In the genomic region with DNA sequence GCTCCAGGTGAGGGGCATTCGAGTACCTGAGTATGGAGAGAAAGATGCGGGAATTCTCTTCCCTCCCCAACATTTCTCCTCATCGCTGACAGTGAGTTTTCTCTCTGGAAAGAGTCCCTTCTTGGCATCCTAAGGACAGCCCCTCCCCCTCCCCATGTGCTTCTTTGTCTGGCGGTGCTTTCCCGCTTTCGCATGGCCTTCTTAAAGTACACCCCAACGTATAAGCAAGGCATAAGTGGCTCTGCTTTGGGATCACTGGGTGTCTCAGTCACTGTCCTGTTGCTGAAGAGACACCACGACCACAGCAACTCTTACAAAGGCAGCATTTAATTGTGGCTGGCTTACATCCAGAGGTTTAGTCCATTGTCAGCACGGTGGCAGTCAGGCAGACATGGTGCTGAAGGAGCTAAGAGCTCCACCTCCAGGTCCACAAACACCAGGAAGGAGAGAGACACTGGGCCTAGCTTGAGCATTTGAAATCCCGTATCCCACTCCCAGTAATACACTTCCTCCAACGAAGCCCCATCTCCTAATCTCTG, we compare ENCODE assay signal across 11 mouse cellular contexts. TPM values are rescaled to one million over a fixed set of nuclear protein-coding genes. Genes with fewer than 3 reads are reported as not detected.
DNase-seq lines count a peak whose midpoint lies in the region; ATAC-seq lines count a peak whose summit lies in the region.
"Had no signal": no experiment of that assay in that cellular context is flagged by ENCODE, and none has a peak within 500 bp of the region (broad histone marks: within the 10 kb centered on the region; RNA-seq: fewer than 3 reads in every experiment).

No protein-coding gene starts in this region.

- H3K27me3 ChIP-seq in hindbrain, embryonic 13.5 days: no peaks in the 10 kb centered on the region
- no peaks in the 10 kb centered on the region for H3K27me3 ChIP-seq in hindbrain, embryonic 11.5 days (ENCODE audit: control insufficient read depth, insufficient read depth, low read length)
- H3K27me3 ChIP-seq in neural tube, embryonic 13.5 days: no peaks in the 10 kb centered on the region
- H3K27me3 ChIP-seq in forebrain, embryonic 12.5 days: no peaks in the 10 kb centered on the region
- no peaks in the 10 kb centered on the region for H3K27me3 ChIP-seq in neural tube, embryonic 14.5 days (ENCODE audit: control insufficient read depth, insufficient read depth, low read length)
- H3K27me3 ChIP-seq: liver, embryonic 12.5 days had no signal

- H3K4me1 ChIP-seq in hindbrain, embryonic 13.5 days (replicated peaks): peaks cover 38% of the 10 kb centered on the region
- no peaks in the 10 kb centered on the region for H3K4me1 ChIP-seq in hindbrain, embryonic 11.5 days (replicated peaks; ENCODE audit: control insufficient read depth, insufficient read depth, low read length)
- H3K4me1 ChIP-seq in neural tube, embryonic 13.5 days (replicated peaks): peaks cover 40% of the 10 kb centered on the region
- peaks cover 46% of the 10 kb centered on the region for H3K4me1 ChIP-seq in forebrain, embryonic 12.5 days
- H3K4me1 ChIP-seq in neural tube, embryonic 14.5 days (ENCODE audit: control insufficient read depth, insufficient read depth, low read length): peaks cover 23% of the 10 kb centered on the region

- WGBS in hindbrain, embryonic 13.5 days: 68% methylated on average over 11 of the region's 11 CpGs
- WGBS in hindbrain, embryonic 11.5 days: 80% methylated on average over 11 of the region's 11 CpGs
- 65% methylated on average over 11 of the region's 11 CpGs for WGBS in neural tube, embryonic 13.5 days
- 72% methylated on average over 11 of the region's 11 CpGs for WGBS in forebrain, embryonic 12.5 days
- 60% methylated on average over 11 of the region's 11 CpGs for WGBS in neural tube, embryonic 14.5 days

- peak overlapping the region; percentile 53 for H3K27ac ChIP-seq in hindbrain, embryonic 13.5 days
- H3K27ac ChIP-seq in hindbrain, embryonic 11.5 days (ENCODE audit: low read depth, low read length): no peak overlapping the region
- peak overlapping the region; percentile 42 for H3K27ac ChIP-seq in neural tube, embryonic 13.5 days (replicated peaks)
- 0 out of 2 replicates have a peak overlapping the region, but pooled peaks have one; percentile 31 for H3K27ac ChIP-seq in forebrain, embryonic 12.5 days
- peak overlapping the region; percentile 8; the same call in 1 of the 2 replicates for H3K27ac ChIP-seq in neural tube, embryonic 14.5 days (ENCODE audit: low read depth, low read length)
- H3K27ac ChIP-seq: liver, embryonic 12.5 days had no signal

- ATAC-seq in hindbrain, embryonic 13.5 days (ENCODE audit: low FRiP score): no peak
- ATAC-seq in hindbrain, embryonic 11.5 days (ENCODE audit: low FRiP score): no peak
- ATAC-seq in neural tube, embryonic 13.5 days (ENCODE audit: low read depth): no peak
- ATAC-seq in forebrain, embryonic 12.5 days (ENCODE audit: low FRiP score): no peak
- 0 out of 2 replicates have a peak, but pooled peaks have one; percentile 23 for ATAC-seq in neural tube, embryonic 14.5 days (ENCODE audit: low read depth)
- ATAC-seq: liver, embryonic 12.5 days had no signal

- no peak overlapping the region for H3K4me2 ChIP-seq in hindbrain, embryonic 13.5 days
- H3K4me2 ChIP-seq in hindbrain, embryonic 11.5 days (replicated peaks; ENCODE audit: low read depth, low read length): no peak overlapping the region
- H3K4me2 ChIP-seq in neural tube, embryonic 13.5 days: no peak overlapping the region
- H3K4me2 ChIP-seq in forebrain, embryonic 12.5 days: no peak overlapping the region
- H3K4me2 ChIP-seq in neural tube, embryonic 14.5 days (ENCODE audit: low read depth, low read length): no peak overlapping the region
- H3K4me2 ChIP-seq: liver, embryonic 12.5 days had no signal

- H3K9me3 ChIP-seq in hindbrain, embryonic 13.5 days: no peaks in the 10 kb centered on the region
- no peaks in the 10 kb centered on the region for H3K9me3 ChIP-seq in hindbrain, embryonic 11.5 days (ENCODE audit: control insufficient read depth, low read length)
- no peaks in the 10 kb centered on the region for H3K9me3 ChIP-seq in neural tube, embryonic 13.5 days
- no peaks in the 10 kb centered on the region for H3K9me3 ChIP-seq in forebrain, embryonic 12.5 days
- H3K9me3 ChIP-seq in neural tube, embryonic 14.5 days (ENCODE audit: control insufficient read depth, low read length): no peaks in the 10 kb centered on the region
- H3K9me3 ChIP-seq: liver, embryonic 12.5 days had no signal

- H3K36me3 ChIP-seq in hindbrain, embryonic 13.5 days: no peaks in the 10 kb centered on the region
- no peaks in the 10 kb centered on the region for H3K36me3 ChIP-seq in hindbrain, embryonic 11.5 days (ENCODE audit: control insufficient read depth, insufficient read depth, low read length)
- no peaks in the 10 kb centered on the region for H3K36me3 ChIP-seq in neural tube, embryonic 13.5 days
- no peaks in the 10 kb centered on the region for H3K36me3 ChIP-seq in forebrain, embryonic 12.5 days (replicated peaks)
- H3K36me3 ChIP-seq in neural tube, embryonic 14.5 days (ENCODE audit: control insufficient read depth, insufficient read depth, low read length): no peaks in the 10 kb centered on the region
- H3K36me3 ChIP-seq: liver, embryonic 12.5 days had no signal

- H3K9ac ChIP-seq in hindbrain, embryonic 13.5 days: no peak overlapping the region
- no peak overlapping the region for H3K9ac ChIP-seq in hindbrain, embryonic 11.5 days (ENCODE audit: low read depth, low read length)
- no peak overlapping the region for H3K9ac ChIP-seq in neural tube, embryonic 13.5 days
- H3K9ac ChIP-seq in forebrain, embryonic 12.5 days: no peak overlapping the region
- H3K9ac ChIP-seq in neural tube, embryonic 14.5 days (replicated peaks; ENCODE audit: low read depth, low read length): no peak overlapping the region
- H3K9ac ChIP-seq: liver, embryonic 12.5 days had no signal

- H3K4me3 ChIP-seq in hindbrain, embryonic 13.5 days: no peak overlapping the region
- no peak overlapping the region for H3K4me3 ChIP-seq in hindbrain, embryonic 11.5 days (ENCODE audit: low read depth, low read length)
- H3K4me3 ChIP-seq in neural tube, embryonic 13.5 days: no peak overlapping the region
- no peak overlapping the region for H3K4me3 ChIP-seq in forebrain, embryonic 12.5 days (replicated peaks)
- H3K4me3 ChIP-seq in neural tube, embryonic 14.5 days (ENCODE audit: low read depth, low read length): no peak overlapping the region
- H3K4me3 ChIP-seq: erythroblast, embryonic 14.5 days; liver, embryonic 12.5 days had no signal

- DNase-seq in hindbrain, embryonic 11.5 days (ENCODE audit: low spot score): no peak
- no peak for DNase-seq in neural tube, embryonic 10.5 days (ENCODE audit: extremely low spot score, low spot score)
- no peak for DNase-seq in thymus, postnatal 10 days (ENCODE audit: low spot score in 2 of 2)
- no peak for DNase-seq in ovary, postnatal 14 days (ENCODE audit: low spot score)
- DNase-seq: layer of hippocampus, postnatal 36 days had no signal

RNA-seq across cellular contexts. Expression of gene Rps6ka2, which starts 47.9 kb away (rescaled TPM):
- 21.2 and 22.1 TPM in 2 replicates for polyA plus RNA-seq in hindbrain, embryonic 13.5 days (2015; fragmentation: Nextera tagmentation; extraction: Ambion mirVana)
- polyA plus RNA-seq in hindbrain, embryonic 11.5 days (2014; fragmentation: Nextera tagmentation; extraction: Ambion mirVana): 22.5 and 27.2 TPM in 2 replicates
- 23.5 and 24.2 TPM in 2 replicates for polyA plus RNA-seq in neural tube, embryonic 13.5 days (2015; fragmentation: Nextera tagmentation; extraction: Ambion mirVana)
- 23.6 and 27.2 TPM in 2 replicates for polyA plus RNA-seq in forebrain, embryonic 12.5 days (2016; fragmentation: Nextera tagmentation; extraction: Ambion mirVana)
- 20.7 and 27.8 TPM in 2 replicates for polyA plus RNA-seq in neural tube, embryonic 14.5 days (2014; fragmentation: Nextera tagmentation; extraction: Ambion mirVana)
